Mouse (Mus musculus) cortical plate, adult 2 months (tissue): ENCODE measurements at regions not wholly inside any gene's neighbourhood (a gene's known extent, or its start where the extent isn't known, plus 50 kb on each side); places are given as distances from the start of the nearest gene placed in this dataset.

Source experiments
- H3K27ac ChIP-seq: fragments of 200-500 bp; 2 replicates; pipeline ENCODE4 v1.5.1; 2012; ENCODE audit warnings: low read length, control low read depth, inconsistent platforms; ENCODE audit not compliant: insufficient read depth
- H3K4me1 ChIP-seq: fragments of 200-500 bp; 2 replicates; pipeline ENCODE4 v1.6.1; 2011; ENCODE audit warnings: low read length; ENCODE audit not compliant: control insufficient read depth, insufficient read depth
- H3K4me3 ChIP-seq: fragments of 200-500 bp; 2 replicates; pipeline ENCODE4 v1.5.1; 2011; ENCODE audit warnings: mild to moderate bottlenecking, low read length, control low read depth; ENCODE audit not compliant: insufficient read depth
- CTCF ChIP-seq: fragments of 200-500 bp; IDR thresholded peaks from 2 replicates; pipeline ENCODE4 v1.5.1; 2011; ENCODE audit warnings: mild to moderate bottlenecking, control low read depth, low read length; ENCODE audit not compliant: insufficient read depth; ENCODE audit errors: extremely low read depth
- POLR2A ChIP-seq: fragments of 200-500 bp; IDR thresholded peaks from 2 replicates; pipeline ENCODE4 v1.6.1; 2011; ENCODE audit warnings: mild to moderate bottlenecking, low read length, control low read depth; ENCODE audit not compliant: insufficient read depth; ENCODE audit errors: extremely low read depth

GRCm38 (mm10) chr10:17177054-17177453, 546.0 kb upstream of the Cited2 start:
- H3K4me1 ChIP-seq = no peaks in the 10 kb centered on the region
- TF ChIP-seq CTCF (no peak), POLR2A (no peak)
- H3K4me3 ChIP-seq = no peak overlapping the region
- H3K27ac ChIP-seq = no peak overlapping the region

DNA sequence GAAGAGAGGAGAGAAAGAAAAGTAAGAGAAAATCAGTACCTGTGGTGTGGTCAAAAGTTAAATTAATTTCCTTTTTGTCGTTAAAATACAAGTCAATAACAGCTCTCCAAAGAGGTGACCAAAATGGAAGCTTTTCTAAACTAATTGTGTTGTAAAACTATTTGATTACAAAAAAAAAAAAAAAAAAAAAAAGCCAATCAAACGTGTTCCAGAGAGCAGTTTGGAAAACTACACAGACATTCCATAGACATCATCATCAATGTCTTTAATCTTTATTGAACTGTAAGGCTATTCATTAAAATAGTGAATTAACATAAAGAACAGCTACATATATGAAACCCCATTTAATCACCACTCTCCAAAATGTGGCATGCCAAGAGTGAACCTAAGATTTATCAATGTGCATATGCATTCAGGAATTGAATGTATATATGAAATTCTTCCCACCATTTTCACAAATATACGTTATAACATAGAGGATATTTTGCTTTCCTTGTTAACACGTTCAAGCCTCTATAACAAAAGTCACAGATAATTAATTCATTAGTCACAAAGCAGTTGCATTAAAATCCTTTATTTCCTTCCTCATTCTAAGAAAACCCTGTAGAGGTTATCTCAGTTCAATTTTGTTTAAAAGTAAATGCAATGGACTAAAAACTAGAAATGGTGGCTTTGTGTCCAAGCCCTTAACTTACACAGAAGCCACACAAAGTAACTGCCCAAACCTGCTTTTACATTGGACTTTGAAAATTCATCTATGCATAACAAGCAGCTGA, 545.3 kb upstream of the Cited2 start:
- Histone ChIP-seq H3K4me3 (no peak overlapping the region), H3K4me1 (no peaks in the 10 kb centered on the region), H3K27ac (no peak overlapping the region)
- TF ChIP-seq CTCF = no peak
- no peak for TF ChIP-seq POLR2A

DNA sequence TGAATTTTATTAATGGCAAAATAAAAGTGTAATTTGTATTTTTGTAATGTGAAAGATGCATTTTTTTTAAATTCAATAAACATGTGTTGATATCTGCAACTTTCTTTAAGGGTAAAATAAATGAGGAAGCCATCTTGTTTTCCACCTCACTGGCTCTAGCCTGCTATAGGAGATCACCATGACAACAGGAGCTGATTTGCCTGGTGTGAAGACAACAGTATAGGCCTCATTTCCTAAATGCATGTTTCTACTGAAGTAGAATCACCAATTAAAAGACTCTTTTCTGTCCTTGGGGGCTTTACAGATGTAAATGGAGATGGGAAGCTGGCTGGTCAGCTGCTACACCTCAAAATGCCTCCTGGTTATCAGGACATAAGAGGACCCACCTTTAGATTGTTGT, 544.4 kb upstream of the Cited2 start:
- TF ChIP-seq POLR2A (no peak), CTCF (no peak)
- no peak overlapping the region for H3K27ac ChIP-seq

GRCm38 (mm10) chr10:17184418-17184817, 538.6 kb upstream of the Cited2 start:
- Histone ChIP-seq H3K4me1 (no peaks in the 10 kb centered on the region), H3K27ac (no peak overlapping the region), H3K4me3 (no peak overlapping the region)
- TF ChIP-seq POLR2A (no peak), CTCF (no peak)

More for the DNA sequence above, 544.4 kb upstream of the Cited2 start:
- Histone ChIP-seq H3K4me1 (no peaks in the 10 kb centered on the region), H3K4me3 (no peak overlapping the region)

GRCm38 (mm10) chr10:17196205-17196604, 526.8 kb upstream of the Cited2 start:
- no peak overlapping the region for H3K4me3 ChIP-seq
- H3K4me1 ChIP-seq = no peaks in the 10 kb centered on the region
- no peak overlapping the region for H3K27ac ChIP-seq
- TF ChIP-seq CTCF = no peak

DNA sequence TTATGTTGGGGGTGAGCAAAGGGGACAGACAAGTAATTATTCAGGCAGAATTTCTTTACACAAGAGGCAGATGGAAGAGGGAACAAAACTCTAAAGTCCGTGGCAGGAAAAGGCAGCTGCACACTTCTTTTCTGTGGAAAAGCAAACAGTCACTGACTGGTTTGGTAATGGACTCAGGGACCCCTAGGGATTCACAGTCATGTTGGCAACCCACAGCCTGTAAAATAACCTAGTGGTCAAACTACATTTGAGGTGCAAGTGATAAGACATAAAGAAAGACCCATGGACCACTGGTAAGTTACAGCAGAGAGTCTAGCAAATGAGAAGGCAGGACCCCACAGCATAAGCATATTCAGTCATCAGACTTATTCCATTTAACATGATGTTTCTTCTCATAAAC, 526.4 kb upstream of the Cited2 start:
- no peak overlapping the region for H3K4me3 ChIP-seq
- H3K4me1 ChIP-seq = no peaks in the 10 kb centered on the region
- TF ChIP-seq POLR2A (no peak), CTCF (no peak)
- H3K27ac ChIP-seq = no peak overlapping the region

DNA sequence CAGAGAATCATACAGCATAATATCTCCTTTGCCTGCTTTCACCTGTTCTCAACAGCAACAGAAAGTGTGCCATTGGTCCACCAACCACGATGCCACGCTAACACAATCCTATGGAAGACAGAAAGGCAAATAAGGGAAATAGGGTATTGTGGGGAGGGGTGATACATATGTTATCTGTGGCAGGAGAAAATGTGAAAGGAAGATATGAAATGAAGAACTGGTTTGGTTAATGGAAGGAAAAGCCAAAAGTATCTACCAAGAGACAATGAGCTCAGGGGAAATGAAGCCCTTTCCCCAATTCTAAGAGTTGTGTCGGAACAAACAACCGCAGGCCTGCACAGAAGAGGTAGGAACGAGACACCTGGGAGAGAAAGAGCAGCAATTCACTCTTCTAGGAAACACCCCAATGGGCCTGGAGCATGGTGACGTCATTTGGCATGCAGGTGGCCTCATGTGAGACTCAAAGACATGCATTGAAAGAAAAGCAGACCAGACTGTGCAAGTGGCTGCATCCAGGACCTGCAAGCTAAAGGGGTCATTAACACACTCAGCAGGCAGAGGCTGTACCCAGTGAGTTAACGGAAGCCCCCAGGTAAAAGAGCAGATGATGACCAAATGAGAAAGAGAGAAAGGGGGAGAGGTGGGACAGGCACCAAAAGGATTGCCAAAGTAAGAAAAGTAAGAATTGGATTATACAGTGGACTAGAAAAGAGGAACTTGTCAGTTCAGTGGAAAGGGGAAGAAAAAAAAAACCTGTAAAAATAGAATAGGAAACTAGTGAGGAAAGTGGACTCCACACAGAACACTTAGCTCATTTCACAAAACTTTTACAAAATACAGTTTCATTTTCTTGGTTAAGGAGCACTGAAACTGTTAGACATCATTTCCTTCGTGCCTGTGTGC, 522.2 kb upstream of the Cited2 start:
- no peak for TF ChIP-seq POLR2A
- no peak for TF ChIP-seq CTCF
- no peaks in the 10 kb centered on the region for H3K4me1 ChIP-seq
- H3K4me3 ChIP-seq = no peak overlapping the region
- no peak overlapping the region for H3K27ac ChIP-seq

- Histone ChIP-seq H3K4me3 (no peak overlapping the region), H3K27ac (no peak overlapping the region), H3K4me1 (no peaks in the 10 kb centered on the region)
- TF ChIP-seq CTCF (no peak), POLR2A (no peak)
Measured at GRCm38 (mm10) chr10:17201427-17201745, 521.6 kb upstream of the Cited2 start.

DNA sequence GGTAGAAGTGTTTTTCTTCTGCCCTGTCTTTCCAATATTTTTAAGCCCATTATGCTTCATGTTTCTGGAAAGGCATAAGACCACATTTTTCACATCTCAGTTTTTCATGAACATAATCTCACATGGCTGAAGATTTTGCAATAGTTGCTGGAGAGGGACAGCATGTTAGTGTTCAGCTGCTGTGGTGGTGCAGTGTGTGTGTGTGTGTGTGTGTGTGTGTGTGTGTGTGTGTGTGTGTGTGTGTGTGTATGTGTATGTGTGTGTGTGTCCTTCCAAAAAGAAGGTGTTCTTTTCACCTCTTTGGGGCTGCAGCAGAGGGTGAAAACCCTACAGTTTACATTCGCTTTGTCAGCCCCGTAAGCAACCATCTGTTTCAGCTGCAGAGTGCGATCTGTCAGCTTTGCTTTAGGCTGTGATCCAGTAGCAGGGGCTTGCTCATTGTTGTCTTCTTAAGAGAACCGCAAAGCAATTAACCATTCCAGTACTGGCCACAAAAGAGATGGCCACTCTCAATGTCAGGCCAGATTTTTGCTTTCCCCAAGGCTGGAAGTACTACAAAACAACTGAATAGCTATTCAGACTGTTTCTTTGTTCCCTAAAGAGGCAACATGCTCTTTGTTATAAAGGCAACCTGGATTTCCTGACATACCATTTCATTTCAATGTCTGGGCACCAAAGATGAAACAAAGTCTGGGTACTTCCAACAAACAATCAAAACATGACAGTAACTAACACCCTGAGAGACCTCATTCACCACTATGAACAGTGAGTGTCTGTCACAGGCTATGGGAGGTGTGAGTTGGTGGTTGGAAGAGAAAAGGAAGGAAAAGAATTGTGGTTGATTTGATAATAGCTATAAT, 520.2 kb upstream of the Cited2 start:
- TF ChIP-seq POLR2A (no peak), CTCF (no peak)
- H3K27ac ChIP-seq = no peak overlapping the region
- H3K4me1 ChIP-seq = no peaks in the 10 kb centered on the region

More for the DNA sequence above, 520.2 kb upstream of the Cited2 start:
- no peak overlapping the region for H3K4me3 ChIP-seq
